Mouse (Mus musculus): ENCODE data around the gene Nfib.

GRCm38 (mm10) chr4:82619539-82619941 lies 86.0 kb downstream of the Nfib start:
- TF ChIP-seq CTCF (IDR thresholded peaks at IDR 0.05; ENCODE audit: insufficient read depth, low read length) (no peak), POLR2A (IDR thresholded peaks at IDR 0.05; ENCODE audit: borderline replicate concordance, extremely low read depth, low read depth, low read length) (no peak)

All from lung, adult 2 months (tissue).